Mouse (Mus musculus): ENCODE results near the gene Itgal.

GRCm38 (mm10) chr7:127253341-127253740 is 42.7 kb upstream of the Itgal start:
- TF ChIP-seq ZC3H11A (IDR thresholded peaks at IDR 0.05; ENCODE audit: borderline replicate concordance, low read depth, low read length) (no peak), MAFK (IDR thresholded peaks at IDR 0.05; ENCODE audit: insufficient read depth, low read depth, low read length) (no peak), HCFC1 (IDR thresholded peaks at IDR 0.05; ENCODE audit: borderline replicate concordance, insufficient read depth, low read length) (no peak)

Measured in ES-E14 (cell line).